Mouse (Mus musculus) kidney, adult 2 months (tissue): ENCODE data around the gene Ccnk. TPM values are rescaled to one million over a fixed set of nuclear protein-coding genes. Genes with fewer than 3 reads are reported as not detected.

ENCODE experiments used
- DNase-seq: peaks from one replicate; pipeline ENCODE4 v3.0.0; 2021
- H3K27ac ChIP-seq: fragments of 200-500 bp; 2 replicates; pipeline ENCODE4 v1.5.1; 2012; ENCODE audit warnings: low read depth, low read length, control low read depth, inconsistent platforms; ENCODE audit not compliant: insufficient read depth
- H3K27me3 ChIP-seq: fragments of 200-500 bp; replicated peaks from 2 replicates; pipeline ENCODE4 v1.6.1; 2012; ENCODE audit warnings: mild to moderate bottlenecking, moderate library complexity, low read length, inconsistent platforms; ENCODE audit not compliant: control insufficient read depth, insufficient read depth
- H3K36me3 ChIP-seq: fragments of 200-500 bp; 2 replicates; pipeline ENCODE4 v1.6.1; 2012; ENCODE audit warnings: mild to moderate bottlenecking, moderate library complexity, low read length, inconsistent platforms; ENCODE audit not compliant: control insufficient read depth, insufficient read depth
- H3K4me1 ChIP-seq: fragments of 200-500 bp; 2 replicates; pipeline ENCODE4 v1.6.1; 2011; ENCODE audit warnings: low read length; ENCODE audit not compliant: control insufficient read depth, insufficient read depth
- H3K4me3 ChIP-seq: fragments of 200-500 bp; 2 replicates; pipeline ENCODE4 v1.5.1; 2011; ENCODE audit warnings: mild to moderate bottlenecking, low read depth, low read length, control low read depth; ENCODE audit not compliant: insufficient read depth
- CTCF ChIP-seq: fragments of 200-500 bp; conservative IDR thresholded peaks from 2 replicates; pipeline ENCODE4 v1.5.1; 2011; ENCODE audit warnings: low read depth, mild to moderate bottlenecking, control low read depth, low read length, moderate library complexity, mixed read lengths; ENCODE audit not compliant: insufficient read depth, insufficient read length
- POLR2A ChIP-seq: fragments of 200-500 bp; IDR thresholded peaks from one replicate; pipeline ENCODE4 v1.6.1; 2011; ENCODE audit warnings: low read depth, low read length, control low read depth
- WGBS: fragments of 180-500 bp; shearing (Covaris S2); methylation state at CpG from one replicate; pipeline ENCODE4 v1.1.7; 2018; 5-methylcytosine and 5-hydroxymethylcytosine counted together
- polyA plus RNA-seq: library from polyadenylated mRNA; depleted of rRNA; stranded (reverse); fragments of >200 nt; gene quantifications from 2 replicates; pipeline ENCODE4 v1.2.3, GENCODE M21; 2012

The Ccnk gene
- polyA plus RNA-seq, 1 experiment: 12.6 TPM

GRCm38 (mm10) chr12:108240401-108240890 lies 61.1 kb downstream of the Ccnk start:
- Histone ChIP-seq H3K27me3 (no peaks in the 10 kb centered on the region), H3K27ac (no peak overlapping the region), H3K4me1 (peaks cover 80% of the 10 kb centered on the region), H3K36me3 (no peaks in the 10 kb centered on the region), H3K4me3 (no peak overlapping the region)
- TF ChIP-seq CTCF: no peak
- no peak for TF ChIP-seq POLR2A
- WGBS: 79% methylated on average over 13 of the region's 13 CpGs
- no peak for DNase-seq

DNA sequence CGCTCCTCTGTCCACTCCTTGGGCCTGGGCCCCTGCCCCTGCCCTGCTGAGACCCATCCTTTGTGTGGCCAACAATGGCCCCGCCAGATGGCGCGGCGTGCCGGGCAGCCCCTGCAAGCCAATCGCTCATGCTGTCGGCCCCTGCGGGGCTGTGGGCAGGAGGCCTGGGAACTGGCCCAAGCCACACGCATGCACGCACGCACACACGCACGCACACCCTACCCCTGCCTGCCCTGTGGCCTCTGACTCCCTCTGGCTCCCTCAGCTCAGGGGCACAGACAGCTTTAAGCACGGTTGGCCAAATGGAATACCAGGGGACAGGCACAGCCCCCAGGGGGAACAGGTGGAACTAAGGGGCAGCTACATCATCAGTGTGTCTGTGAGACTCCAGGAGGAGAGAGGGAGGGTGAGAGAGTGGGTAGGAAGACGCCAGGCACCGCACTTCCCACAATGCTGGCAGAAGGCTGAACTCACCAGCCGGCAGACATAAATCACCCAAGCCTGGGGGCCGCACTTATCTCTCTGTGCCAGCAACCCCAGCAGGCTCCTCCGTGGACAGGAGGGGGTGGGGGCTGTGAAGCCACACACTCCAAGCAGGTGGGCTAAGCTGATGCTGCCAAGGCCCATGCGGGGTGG lies 61.7 kb downstream of the Ccnk start:
- TF ChIP-seq CTCF: no peak
- no peak for TF ChIP-seq POLR2A
- no peak for DNase-seq
- Histone ChIP-seq H3K27ac (no peak overlapping the region), H3K36me3 (no peaks in the 10 kb centered on the region), H3K4me1 (peaks cover 81% of the 10 kb centered on the region), H3K27me3 (no peaks in the 10 kb centered on the region), H3K4me3 (no peak overlapping the region)
- WGBS: 51% methylated on average over 21 of the region's 21 CpGs

DNA sequence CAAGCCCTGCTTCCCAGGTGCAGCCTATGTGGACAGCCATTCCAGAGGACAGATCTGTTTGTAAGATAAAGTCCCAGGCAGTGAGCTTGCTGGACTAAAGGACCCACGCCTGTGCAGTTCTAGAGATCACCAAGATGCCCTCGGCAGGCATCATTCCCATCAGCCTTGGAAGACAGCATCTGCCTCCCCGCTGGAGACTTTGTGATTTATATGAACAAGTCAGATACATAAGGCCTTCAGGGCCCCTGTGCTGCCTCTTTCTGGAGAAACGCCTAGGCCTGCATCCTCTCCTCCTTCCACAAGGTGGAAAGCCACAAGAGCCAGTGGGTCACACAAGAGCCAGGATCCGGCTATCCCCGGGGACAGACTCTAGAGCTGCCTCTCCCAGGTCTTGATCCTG lies 62.2 kb downstream of the Ccnk start:
- DNase-seq: no peak
- no peaks in the 10 kb centered on the region for H3K27me3 ChIP-seq
- no peak overlapping the region for H3K27ac ChIP-seq
- H3K4me1 ChIP-seq: peaks cover 81% of the 10 kb centered on the region
- H3K36me3 ChIP-seq: no peaks in the 10 kb centered on the region
- H3K4me3 ChIP-seq: no peak overlapping the region
- TF ChIP-seq POLR2A (no peak), CTCF (no peak)
- WGBS: 72% methylated on average over 6 of the region's 6 CpGs

GRCm38 (mm10) chr12:108242243-108242745 lies 62.9 kb downstream of the Ccnk start:
- TF ChIP-seq POLR2A (no peak), CTCF (no peak)
- H3K4me3 ChIP-seq: no peak overlapping the region
- DNase-seq: no peak
- 38% methylated on average over 20 of the region's 20 CpGs for WGBS
- no peak overlapping the region for H3K27ac ChIP-seq
- H3K4me1 ChIP-seq: peaks cover 81% of the 10 kb centered on the region
- H3K36me3 ChIP-seq: no peaks in the 10 kb centered on the region
- H3K27me3 ChIP-seq: no peaks in the 10 kb centered on the region

GRCm38 (mm10) chr12:108244778-108245177 lies 65.4 kb downstream of the Ccnk start:
- no peak for TF ChIP-seq CTCF
- no peak for TF ChIP-seq POLR2A
- peak; percentile 94 for DNase-seq

GRCm38 (mm10) chr12:108245579-108245978 lies 66.2 kb downstream of the Ccnk start:
- Histone ChIP-seq H3K4me3 (no peak overlapping the region), H3K27ac (peak overlapping the region; percentile 45), H3K27me3 (no peaks in the 10 kb centered on the region), H3K36me3 (no peaks in the 10 kb centered on the region), H3K4me1 (peaks cover 75% of the 10 kb centered on the region)
- 54% methylated on average over 9 of the region's 9 CpGs for WGBS
- TF ChIP-seq CTCF (no peak), POLR2A (no peak)
- no peak for DNase-seq

More at GRCm38 (mm10) chr12:108244778-108245177, 65.4 kb downstream of the Ccnk start:
- WGBS: 5% methylated on average over 8 of the region's 8 CpGs
- peak overlapping the region; percentile 73 for H3K27ac ChIP-seq
- no peak overlapping the region for H3K4me3 ChIP-seq
- no peaks in the 10 kb centered on the region for H3K27me3 ChIP-seq
- peaks cover 76% of the 10 kb centered on the region for H3K4me1 ChIP-seq
- no peaks in the 10 kb centered on the region for H3K36me3 ChIP-seq

DNA sequence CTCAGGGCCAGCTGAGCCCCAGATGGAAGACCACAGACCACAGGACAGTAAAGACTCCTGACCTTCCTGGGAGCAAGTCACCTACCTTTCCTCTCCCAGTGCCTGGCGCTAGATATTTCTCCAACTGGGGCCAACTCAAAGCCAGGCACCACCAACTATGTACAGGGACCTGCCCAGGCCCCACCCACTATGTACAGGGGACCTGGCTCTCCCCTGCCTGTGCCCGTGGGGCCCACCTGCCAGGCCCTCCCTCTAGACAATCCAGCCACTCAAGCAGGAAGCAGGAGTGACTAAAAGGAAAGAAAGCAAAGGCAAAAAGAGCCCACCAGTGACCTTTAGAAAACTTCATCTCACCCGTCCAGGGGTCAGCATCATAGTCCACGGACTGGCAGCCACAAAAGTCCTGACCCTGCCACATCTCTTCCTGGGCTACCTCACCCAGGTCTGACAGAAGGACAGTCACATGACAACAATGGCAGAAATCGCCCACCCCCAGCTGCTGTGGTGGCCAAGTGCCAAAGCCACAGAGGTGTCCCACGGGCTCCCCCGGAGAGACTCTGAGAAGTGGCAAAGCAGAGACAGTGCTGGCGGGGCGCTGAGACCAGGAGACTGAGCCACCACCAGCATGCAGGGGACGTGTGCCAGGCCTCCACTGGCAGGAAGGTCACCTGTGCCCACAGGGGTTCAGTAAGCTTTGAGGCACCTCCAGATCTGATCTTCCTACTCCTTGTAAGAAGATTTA lies 67.6 kb downstream of the Ccnk start:
- H3K4me1 ChIP-seq: peaks cover 76% of the 10 kb centered on the region
- peak; percentile 49 for DNase-seq
- H3K4me3 ChIP-seq: no peak overlapping the region
- 50% methylated on average over 10 of the region's 10 CpGs for WGBS
- no peaks in the 10 kb centered on the region for H3K36me3 ChIP-seq
- no peaks in the 10 kb centered on the region for H3K27me3 ChIP-seq
- TF ChIP-seq CTCF (no peak), POLR2A (no peak)
- no peak overlapping the region for H3K27ac ChIP-seq
